Mouse (Mus musculus): ENCODE data around the gene Elp4. TPM values are rescaled to one million over a fixed set of nuclear protein-coding genes. Genes with fewer than 3 reads are reported as not detected.

The Elp4 gene
- polyA plus RNA-seq, 1 experiment: 11.3 TPM

DNA sequence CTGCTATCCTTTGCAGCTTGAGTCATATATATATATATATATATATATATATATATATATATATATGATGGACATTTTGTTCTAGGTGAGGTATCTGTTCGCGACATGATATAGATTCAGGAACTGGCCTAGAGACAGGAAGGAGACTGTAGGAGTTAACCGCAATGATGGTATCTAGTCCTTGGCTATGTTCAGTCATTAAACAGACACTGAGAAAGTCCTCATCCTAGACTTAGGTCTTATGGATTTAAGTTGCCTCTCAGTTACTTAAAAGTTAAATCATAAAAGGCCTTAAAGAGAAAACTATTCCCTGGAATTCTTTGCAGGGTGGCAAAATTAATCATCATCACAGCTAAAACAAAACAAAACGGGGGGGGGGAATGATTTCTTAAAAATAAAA, 226.1 kb downstream of the Elp4 start:
- H3K36me3 ChIP-seq (ENCODE audit: control insufficient read depth, insufficient read depth): no peaks in the 10 kb centered on the region
- no peaks in the 10 kb centered on the region for H3K79me2 ChIP-seq (ENCODE audit: control insufficient read depth, insufficient read depth)
- H3K27me3 ChIP-seq (ENCODE audit: control insufficient read depth, insufficient read depth, insufficient read length): peaks cover 7% of the 10 kb centered on the region
- TF ChIP-seq MAX (IDR thresholded peaks at IDR 0.05; ENCODE audit: low read depth): no peak
- no peak for TF ChIP-seq REST (IDR thresholded peaks at IDR 0.05; ENCODE audit: insufficient read depth, insufficient read length)
- no peak for TF ChIP-seq SRF (IDR thresholded peaks at IDR 0.05; ENCODE audit: control insufficient read depth, insufficient read length, low read depth)
- no peak for TF ChIP-seq TCF3 (IDR thresholded peaks at IDR 0.05; ENCODE audit: insufficient read length, low read depth)
- TF ChIP-seq CEBPB (IDR thresholded peaks at IDR 0.05; ENCODE audit: insufficient read depth, poor library complexity, severe bottlenecking): no peak
- no peak for TF ChIP-seq MYOG (IDR thresholded peaks at IDR 0.05; ENCODE audit: control insufficient read depth in 1 of 3, insufficient read depth in 1 of 3, insufficient read length in 2 of 3, low read depth in 2 of 3)
- no peak for TF ChIP-seq E2F4 (IDR thresholded peaks at IDR 0.05; ENCODE audit: insufficient read depth)
- no peak for TF ChIP-seq MYOD1 (IDR thresholded peaks at IDR 0.05; ENCODE audit: control insufficient read depth in 1 of 3, insufficient read length in 2 of 3, low read depth in 2 of 3)
- TF ChIP-seq POLR2AphosphoS2 (IDR thresholded peaks at IDR 0.05; ENCODE audit: insufficient read length, low read depth): no peak
- no peak for TF ChIP-seq USF1 (IDR thresholded peaks at IDR 0.05; ENCODE audit: low read depth)
- TF ChIP-seq TCF12 (IDR thresholded peaks at IDR 0.05; ENCODE audit: insufficient read depth, poor library complexity, severe bottlenecking): no peak
- no peak for TF ChIP-seq POLR2A (IDR thresholded peaks at IDR 0.05; ENCODE audit: insufficient read length, low read depth)
- no peak overlapping the region for H3ac ChIP-seq (ENCODE audit: control insufficient read depth, insufficient read length)
- H3K4me2 ChIP-seq (ENCODE audit: low read depth): no peak overlapping the region
- no peak overlapping the region for H3K4me3 ChIP-seq

DNA sequence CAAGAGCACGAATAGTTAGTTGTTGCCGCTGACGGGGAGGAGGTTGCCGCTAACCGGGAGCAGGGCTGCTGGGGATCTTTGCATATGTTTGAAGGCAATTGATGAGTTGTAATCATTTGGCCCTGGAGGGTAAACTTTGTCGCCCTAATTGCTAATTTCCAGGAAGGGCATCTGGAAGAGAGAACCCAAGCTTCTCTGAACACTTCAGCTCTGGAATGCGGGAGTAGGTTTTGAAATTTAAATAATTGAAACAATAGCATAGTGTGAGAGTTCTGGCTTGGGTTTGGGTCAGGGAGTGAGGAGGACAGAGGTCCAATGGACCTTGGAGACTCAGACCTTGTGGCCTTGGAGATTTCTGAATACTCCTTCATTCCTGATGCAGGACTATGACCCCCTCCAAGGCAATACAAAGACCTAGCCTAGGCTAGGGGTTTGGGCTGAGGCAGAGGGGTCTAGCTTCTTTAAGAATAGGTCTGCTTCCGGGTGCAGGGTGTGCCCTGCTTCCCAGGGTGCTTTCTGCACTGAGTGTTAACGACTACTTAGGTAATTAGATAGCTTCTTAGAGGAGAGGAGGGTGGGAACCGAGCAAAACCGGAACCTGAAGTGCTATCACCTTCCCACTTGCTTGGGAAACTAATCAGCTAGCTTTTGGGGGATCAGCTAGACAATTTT, 226.8 kb downstream of the Elp4 start:
- Histone ChIP-seq H3K36me3 (ENCODE audit: control insufficient read depth, insufficient read depth) (no peaks in the 10 kb centered on the region), H3K4me3 (peak overlapping the region; percentile 16), H3K4me2 (ENCODE audit: low read depth) (no peak overlapping the region), H3K79me2 (ENCODE audit: control insufficient read depth, insufficient read depth) (no peaks in the 10 kb centered on the region), H3ac (ENCODE audit: control insufficient read depth, insufficient read length) (no peak overlapping the region), H3K27me3 (ENCODE audit: control insufficient read depth, insufficient read depth, insufficient read length) (peaks cover 7% of the 10 kb centered on the region)
- TF ChIP-seq E2F4 (IDR thresholded peaks at IDR 0.05; ENCODE audit: insufficient read depth) (no peak), MYOD1 (IDR thresholded peaks at IDR 0.05; ENCODE audit: control insufficient read depth in 1 of 3, insufficient read length in 2 of 3, low read depth in 2 of 3) (no peak), CEBPB (IDR thresholded peaks at IDR 0.05; ENCODE audit: insufficient read depth, poor library complexity, severe bottlenecking) (no peak), TCF12 (IDR thresholded peaks at IDR 0.05; ENCODE audit: insufficient read depth, poor library complexity, severe bottlenecking) (no peak), SRF (IDR thresholded peaks at IDR 0.05; ENCODE audit: control insufficient read depth, insufficient read length, low read depth) (no peak), TCF3 (IDR thresholded peaks at IDR 0.05; ENCODE audit: insufficient read length, low read depth) (no peak), MAX (IDR thresholded peaks at IDR 0.05; ENCODE audit: low read depth) (no peak), USF1 (IDR thresholded peaks at IDR 0.05; ENCODE audit: low read depth) (no peak), POLR2A (IDR thresholded peaks at IDR 0.05; ENCODE audit: insufficient read length, low read depth) (no peak), POLR2AphosphoS2 (IDR thresholded peaks at IDR 0.05; ENCODE audit: insufficient read length, low read depth) (no peak)

DNA sequence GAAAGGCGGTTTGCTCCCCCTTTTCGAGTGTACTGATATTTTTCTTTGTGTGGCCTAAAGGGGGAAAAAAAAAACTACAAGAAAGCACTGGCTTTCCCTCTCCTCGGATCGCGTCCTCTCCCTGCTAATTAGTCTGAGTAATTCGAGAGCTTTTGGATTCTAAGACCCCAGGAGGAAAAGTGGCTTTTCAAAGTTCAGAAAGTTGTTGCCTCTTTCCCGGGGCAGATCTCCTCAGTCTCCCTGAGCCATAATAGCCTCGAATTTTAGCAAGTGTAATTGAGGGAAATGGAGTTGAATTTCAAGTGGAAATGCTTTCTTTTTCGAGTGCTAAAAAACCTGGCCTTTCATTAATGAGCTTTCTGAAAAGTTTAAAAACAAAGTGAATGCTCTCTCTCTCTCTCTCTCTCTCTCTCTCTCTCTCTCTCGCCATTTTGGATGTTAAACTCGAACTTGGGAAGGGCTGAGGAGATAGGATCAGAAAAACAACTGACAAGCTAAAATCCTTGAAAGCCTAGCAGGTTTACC, 227.4 kb downstream of the Elp4 start:
- Histone ChIP-seq H3ac (ENCODE audit: control insufficient read depth, insufficient read length) (peak overlapping the region; percentile 4), H3K4me2 (ENCODE audit: low read depth) (peak overlapping the region; percentile 75), H3K79me2 (ENCODE audit: control insufficient read depth, insufficient read depth) (no peaks in the 10 kb centered on the region), H3K27me3 (ENCODE audit: control insufficient read depth, insufficient read depth, insufficient read length) (peaks cover 7% of the 10 kb centered on the region), H3K4me3 (peak overlapping the region; percentile 16), H3K36me3 (ENCODE audit: control insufficient read depth, insufficient read depth) (no peaks in the 10 kb centered on the region)
- TF ChIP-seq POLR2AphosphoS2 (IDR thresholded peaks at IDR 0.05; ENCODE audit: insufficient read length, low read depth): no peak
- TF ChIP-seq SRF (IDR thresholded peaks at IDR 0.05; ENCODE audit: control insufficient read depth, insufficient read length, low read depth): no peak
- TF ChIP-seq MYOG (IDR thresholded peaks at IDR 0.05; ENCODE audit: control insufficient read depth in 1 of 3, insufficient read depth in 1 of 3, insufficient read length in 2 of 3, low read depth in 2 of 3): no peak
- no peak for TF ChIP-seq MAX (IDR thresholded peaks at IDR 0.05; ENCODE audit: low read depth)
- no peak for TF ChIP-seq CEBPB (IDR thresholded peaks at IDR 0.05; ENCODE audit: insufficient read depth, poor library complexity, severe bottlenecking)
- TF ChIP-seq TCF3 (IDR thresholded peaks at IDR 0.05; ENCODE audit: insufficient read length, low read depth): no peak
- TF ChIP-seq POLR2A (IDR thresholded peaks at IDR 0.05; ENCODE audit: insufficient read length, low read depth): no peak
- no peak for TF ChIP-seq E2F4 (IDR thresholded peaks at IDR 0.05; ENCODE audit: insufficient read depth)
- TF ChIP-seq REST (IDR thresholded peaks at IDR 0.05; ENCODE audit: insufficient read depth, insufficient read length): no peak
- no peak for TF ChIP-seq USF1 (IDR thresholded peaks at IDR 0.05; ENCODE audit: low read depth)
- no peak for TF ChIP-seq TCF12 (IDR thresholded peaks at IDR 0.05; ENCODE audit: insufficient read depth, poor library complexity, severe bottlenecking)
- no peak for TF ChIP-seq MYOD1 (IDR thresholded peaks at IDR 0.05; ENCODE audit: control insufficient read depth in 1 of 3, insufficient read length in 2 of 3, low read depth in 2 of 3)

DNA sequence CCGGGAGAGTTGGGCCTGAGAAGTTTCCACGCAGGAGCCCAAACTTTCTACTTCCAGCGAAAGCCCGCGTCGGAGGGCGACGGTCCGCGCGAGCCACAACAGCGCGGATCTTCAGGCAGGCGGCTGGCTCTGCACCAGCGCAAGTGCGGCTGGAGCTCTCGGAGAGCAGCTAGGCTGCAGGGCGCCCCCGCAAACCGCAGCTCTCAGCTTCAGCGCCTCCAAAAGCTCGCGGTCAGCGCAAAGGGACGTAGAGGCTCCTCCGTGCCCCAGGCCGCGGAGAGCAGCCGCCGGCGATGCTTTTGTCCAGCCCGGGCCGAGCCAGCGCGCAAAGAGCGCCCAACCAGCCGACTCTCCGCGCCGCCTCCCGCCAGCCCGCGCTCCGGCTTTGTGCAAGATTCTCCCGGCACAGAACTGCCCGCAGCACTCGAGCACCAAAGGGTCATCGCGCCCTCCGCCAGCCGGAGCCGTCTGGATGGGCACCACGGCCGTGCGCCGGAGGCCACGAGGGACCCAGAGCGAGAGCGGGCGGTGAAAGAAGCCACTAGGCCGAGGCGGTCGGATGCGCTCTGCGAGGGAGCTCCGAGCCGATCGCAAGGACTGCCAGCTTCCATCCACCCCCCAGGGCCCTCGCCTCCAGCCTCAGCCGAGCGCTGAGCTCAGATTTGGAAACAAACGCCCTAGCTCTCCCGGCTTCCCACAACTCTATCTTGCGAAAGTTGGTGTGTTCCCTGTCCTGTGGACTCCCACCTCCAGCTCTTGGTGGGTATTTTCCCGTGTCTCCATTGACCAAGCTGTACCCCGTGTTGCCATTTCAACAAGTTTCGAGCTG, 228.1 kb downstream of the Elp4 start:
- H3K79me2 ChIP-seq (ENCODE audit: control insufficient read depth, insufficient read depth): no peaks in the 10 kb centered on the region
- peak overlapping the region; percentile 16 for H3K4me3 ChIP-seq
- H3K27me3 ChIP-seq (ENCODE audit: control insufficient read depth, insufficient read depth, insufficient read length): peaks cover 7% of the 10 kb centered on the region

More for the DNA sequence above, 228.1 kb downstream of the Elp4 start:
- Histone ChIP-seq H3K4me2 (ENCODE audit: low read depth) (peak overlapping the region; percentile 75), H3ac (ENCODE audit: control insufficient read depth, insufficient read length) (peak overlapping the region; percentile 4), H3K36me3 (ENCODE audit: control insufficient read depth, insufficient read depth) (no peaks in the 10 kb centered on the region)
- TF ChIP-seq TCF3 (IDR thresholded peaks at IDR 0.05; ENCODE audit: insufficient read length, low read depth) (no peak), POLR2A (IDR thresholded peaks at IDR 0.05; ENCODE audit: insufficient read length, low read depth) (no peak), SRF (IDR thresholded peaks at IDR 0.05; ENCODE audit: control insufficient read depth, insufficient read length, low read depth) (no peak), MYOD1 (IDR thresholded peaks at IDR 0.05; ENCODE audit: control insufficient read depth in 1 of 3, insufficient read length in 2 of 3, low read depth in 2 of 3) (peak in 1 of 3 experiments; percentile 35), MYOG (IDR thresholded peaks at IDR 0.05; ENCODE audit: control insufficient read depth in 1 of 3, insufficient read depth in 1 of 3, insufficient read length in 2 of 3, low read depth in 2 of 3) (peak in 1 of 3 experiments; percentile 4), CEBPB (IDR thresholded peaks at IDR 0.05; ENCODE audit: insufficient read depth, poor library complexity, severe bottlenecking) (no peak)

All from myocyte (in vitro differentiated cells).